Mouse (Mus musculus): ENCODE measurements around the gene Prkag3.

GRCm38 (mm10) chr1:74794487-74795144, 45.6 kb upstream of the Prkag3 start:
- TF ChIP-seq GATA1 (IDR thresholded peaks at IDR 0.05; ENCODE audit: borderline replicate concordance, low read length) = no peak
- no peak for TF ChIP-seq FLI1 (IDR thresholded peaks at IDR 0.05; ENCODE audit: low read length)
